Mouse (Mus musculus): ENCODE data around the gene Myo16. TPM values are rescaled to one million over a fixed set of nuclear protein-coding genes. Genes with fewer than 3 reads are reported as not detected.

Gene Myo16
- total RNA-seq, 2 experiments from 2014 or later = 30.5 to 38.7 TPM

- intact Hi-C loops (cut with DNase I) = no loop called here
- TF ChIP-seq CTCF (IDR thresholded peaks at IDR 0.05) = no peak
- DNase-seq (ENCODE audit: extremely low spot score in 1 of 2, low spot score in 2 of 2) = no peak
- H3K27ac ChIP-seq = no peak overlapping the region
- no peak overlapping the region for H3K4me3 ChIP-seq
Measured at GRCm38 (mm10) chr8:10490874-10491273, 337.2 kb downstream of the Myo16 start.

GRCm38 (mm10) chr8:10499846-10500245, 346.1 kb downstream of the Myo16 start:
- no peak for TF ChIP-seq CTCF (IDR thresholded peaks at IDR 0.05)
- intact Hi-C loops (cut with DNase I) = no loop called here
- no peak overlapping the region for H3K27ac ChIP-seq
- no peak overlapping the region for H3K4me3 ChIP-seq
- no peak for DNase-seq (ENCODE audit: extremely low spot score in 1 of 2, low spot score in 2 of 2)

GRCm38 (mm10) chr8:10500465-10500864, 346.8 kb downstream of the Myo16 start:
- Histone ChIP-seq H3K4me3 (no peak overlapping the region), H3K27ac (no peak overlapping the region)
- no peak for TF ChIP-seq CTCF (IDR thresholded peaks at IDR 0.05)
- no peak for DNase-seq (ENCODE audit: extremely low spot score in 1 of 2, low spot score in 2 of 2)
- intact Hi-C loops (cut with DNase I) = no loop called here

GRCm38 (mm10) chr8:10501750-10502149, 348.0 kb downstream of the Myo16 start:
- TF ChIP-seq CTCF (IDR thresholded peaks at IDR 0.05) = no peak
- intact Hi-C loops (cut with DNase I) = no loop called here
- DNase-seq (ENCODE audit: extremely low spot score in 1 of 2, low spot score in 2 of 2) = no peak
- Histone ChIP-seq H3K27ac (no peak overlapping the region), H3K4me3 (no peak overlapping the region)

GRCm38 (mm10) chr8:10512105-10512504, 358.4 kb downstream of the Myo16 start:
- no peak for TF ChIP-seq CTCF (IDR thresholded peaks at IDR 0.05)
- no peak overlapping the region; the same call in 1 of the 2 replicates for H3K27ac ChIP-seq
- intact Hi-C loops (cut with DNase I) = no loop called here
- no peak for DNase-seq (ENCODE audit: extremely low spot score in 1 of 2, low spot score in 2 of 2)
- no peak overlapping the region for H3K4me3 ChIP-seq

GRCm38 (mm10) chr8:10517381-10517780, 363.7 kb downstream of the Myo16 start:
- intact Hi-C loops (cut with DNase I) = no loop called here
- no peak for DNase-seq (ENCODE audit: extremely low spot score in 1 of 2, low spot score in 2 of 2)
- no peak for TF ChIP-seq CTCF (IDR thresholded peaks at IDR 0.05)
- Histone ChIP-seq H3K4me3 (no peak overlapping the region), H3K27ac (no peak overlapping the region)

- Histone ChIP-seq H3K27ac (no peak overlapping the region), H3K4me3 (no peak overlapping the region)
- no peak for DNase-seq (ENCODE audit: extremely low spot score in 1 of 2, low spot score in 2 of 2)
- intact Hi-C loops (cut with DNase I) = no loop called here
- no peak for TF ChIP-seq CTCF (IDR thresholded peaks at IDR 0.05)
Measured at GRCm38 (mm10) chr8:10519276-10519675, 365.6 kb downstream of the Myo16 start.

GRCm38 (mm10) chr8:10521463-10521862, 367.8 kb downstream of the Myo16 start:
- no peak for DNase-seq (ENCODE audit: extremely low spot score in 1 of 2, low spot score in 2 of 2)

GRCm38 (mm10) chr8:10525686-10526085, 372.0 kb downstream of the Myo16 start:
- TF ChIP-seq CTCF (IDR thresholded peaks at IDR 0.05) = no peak
- H3K4me3 ChIP-seq = no peak overlapping the region
- DNase-seq (ENCODE audit: extremely low spot score in 1 of 2, low spot score in 2 of 2) = no peak
- intact Hi-C loops (cut with DNase I) = loop anchor here (2.0 kb wide), 1 partner anchor 53 kb away; no protein-coding TSS in a partner anchor
- peak overlapping the region; percentile 47; the same call in 1 of the 2 replicates for H3K27ac ChIP-seq

More at GRCm38 (mm10) chr8:10521463-10521862, 367.8 kb downstream of the Myo16 start:
- intact Hi-C loops (cut with DNase I) = no loop called here
- Histone ChIP-seq H3K27ac (no peak overlapping the region), H3K4me3 (no peak overlapping the region)
- no peak for TF ChIP-seq CTCF (IDR thresholded peaks at IDR 0.05)

GRCm38 (mm10) chr8:10526616-10527015, 372.9 kb downstream of the Myo16 start:
- peak overlapping the region; percentile 48; the same call in 1 of the 2 replicates for H3K27ac ChIP-seq
- no peak for DNase-seq (ENCODE audit: extremely low spot score in 1 of 2, low spot score in 2 of 2)
- intact Hi-C loops (cut with DNase I) = loop anchor here (2.0 kb wide), 1 partner anchor 54 kb away; no protein-coding TSS in a partner anchor

GRCm38 (mm10) chr8:10534619-10535286, 381.0 kb downstream of the Myo16 start:
- Histone ChIP-seq H3K4me3 (no peak overlapping the region), H3K27ac (peak overlapping the region; percentile 71)
- DNase-seq (ENCODE audit: extremely low spot score in 1 of 2, low spot score in 2 of 2) = peak; percentile 58 to 71
- intact Hi-C loops (cut with DNase I) = no loop called here
- TF ChIP-seq CTCF (IDR thresholded peaks at IDR 0.05) = no peak

More at GRCm38 (mm10) chr8:10526616-10527015, 372.9 kb downstream of the Myo16 start:
- no peak for TF ChIP-seq CTCF (IDR thresholded peaks at IDR 0.05)
- H3K4me3 ChIP-seq = no peak overlapping the region

GRCm38 (mm10) chr8:10538319-10538718, 384.6 kb downstream of the Myo16 start:
- Histone ChIP-seq H3K4me3 (no peak overlapping the region), H3K27ac (peak overlapping the region; percentile 30)
- intact Hi-C loops (cut with DNase I) = loop anchor here (1.0 to 2.0 kb wide), 2 partner anchors 8 to 64 kb away; no protein-coding TSS in a partner anchor
- no peak for TF ChIP-seq CTCF (IDR thresholded peaks at IDR 0.05)
- no peak for DNase-seq (ENCODE audit: extremely low spot score in 1 of 2, low spot score in 2 of 2)

GRCm38 (mm10) chr8:10539665-10540064, 386.0 kb downstream of the Myo16 start:
- DNase-seq (ENCODE audit: extremely low spot score in 1 of 2, low spot score in 2 of 2) = no peak
- Histone ChIP-seq H3K4me3 (no peak overlapping the region), H3K27ac (no peak overlapping the region)
- intact Hi-C loops (cut with DNase I) = loop anchor here (2.0 kb wide), 1 partner anchor 65 kb away; no protein-coding TSS in a partner anchor
- TF ChIP-seq CTCF (IDR thresholded peaks at IDR 0.05) = no peak

Measured in left cerebral cortex, adult 2 months (tissue).